ENCODE assay signal across 22 mouse cellular contexts in the genomic region with DNA sequence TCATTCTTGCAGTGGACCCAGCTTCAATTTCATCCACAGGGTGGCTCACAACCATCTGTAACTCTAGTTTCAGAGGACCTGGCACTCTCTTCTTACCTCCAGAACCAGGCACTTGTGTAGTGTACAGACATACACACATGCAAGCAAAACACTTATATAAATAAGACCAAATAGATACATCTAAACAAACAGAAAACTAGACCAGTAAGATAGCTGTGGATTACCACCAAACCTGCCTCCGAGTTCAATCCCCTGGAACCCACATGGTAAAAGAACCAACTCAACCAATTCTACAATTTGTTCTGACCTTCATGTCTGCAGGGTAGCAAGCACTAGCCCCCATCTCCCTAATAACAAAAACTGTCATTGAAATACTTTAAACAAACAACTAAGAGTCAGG.
"Had no signal": no experiment of that assay in that cellular context is flagged by ENCODE, and none has a peak within 500 bp of the region (broad histone marks: within the 10 kb centered on the region; RNA-seq: fewer than 3 reads in every experiment).

No protein-coding gene starts in this region.

- DNase-seq: kidney, adult 11 months; kidney, adult 8-10 months; kidney, postnatal 10 days; kidney, postnatal 36 days; layer of hippocampus, adult 9-11 months; left cerebral cortex, postnatal 4 days; liver, postnatal 0 days; lung, embryonic 14.5 days; retina, postnatal 1 day; right cerebral cortex, postnatal 25 days; spleen, adult 18-20 months; thymus, postnatal 25 days had no signal

- H3K9me3 ChIP-seq: kidney, embryonic 15.5 days; limb, embryonic 12.5 days; limb, embryonic 15.5 days; neural tube, embryonic 12.5 days; neural tube, embryonic 15.5 days; stomach, embryonic 15.5 days had no signal

- H3K27ac ChIP-seq: kidney, embryonic 15.5 days; limb, embryonic 12.5 days; limb, embryonic 15.5 days; liver, embryonic 14.5 days; macrophage; neural tube, embryonic 12.5 days; neural tube, embryonic 15.5 days; stomach, embryonic 15.5 days had no signal

- H3K4me2 ChIP-seq: kidney, embryonic 15.5 days; limb, embryonic 12.5 days; limb, embryonic 15.5 days; liver, embryonic 11.5 days; lung, embryonic 14.5 days; neural tube, embryonic 12.5 days; neural tube, embryonic 15.5 days; stomach, embryonic 15.5 days had no signal

- H3K9ac ChIP-seq: kidney, embryonic 15.5 days; limb, embryonic 12.5 days; limb, embryonic 15.5 days; liver, embryonic 14.5 days; liver, postnatal 0 days; lung, embryonic 14.5 days; neural tube, embryonic 12.5 days; neural tube, embryonic 15.5 days; stomach, embryonic 15.5 days had no signal

- ATAC-seq: liver, postnatal 0 days; lung, postnatal 0 days had no signal

- H3K4me1 ChIP-seq: neural tube, embryonic 12.5 days had no signal

- H3K4me3 ChIP-seq: kidney, embryonic 15.5 days; limb, embryonic 12.5 days; limb, embryonic 15.5 days; neural tube, embryonic 12.5 days; neural tube, embryonic 15.5 days; stomach, embryonic 15.5 days had no signal

- H3K27me3 ChIP-seq: kidney, embryonic 15.5 days; limb, embryonic 12.5 days; limb, embryonic 15.5 days; neural tube, embryonic 12.5 days; neural tube, embryonic 15.5 days; stomach, embryonic 15.5 days had no signal
